Mouse (Mus musculus): Measurements from ENCODE around the gene Cdh22. TPM values are rescaled to one million over a fixed set of nuclear protein-coding genes. Genes with fewer than 3 reads are reported as not detected.

The Cdh22 gene
- polyA plus RNA-seq, 1 experiment from 2014 or later, result 2.8 TPM

DNA sequence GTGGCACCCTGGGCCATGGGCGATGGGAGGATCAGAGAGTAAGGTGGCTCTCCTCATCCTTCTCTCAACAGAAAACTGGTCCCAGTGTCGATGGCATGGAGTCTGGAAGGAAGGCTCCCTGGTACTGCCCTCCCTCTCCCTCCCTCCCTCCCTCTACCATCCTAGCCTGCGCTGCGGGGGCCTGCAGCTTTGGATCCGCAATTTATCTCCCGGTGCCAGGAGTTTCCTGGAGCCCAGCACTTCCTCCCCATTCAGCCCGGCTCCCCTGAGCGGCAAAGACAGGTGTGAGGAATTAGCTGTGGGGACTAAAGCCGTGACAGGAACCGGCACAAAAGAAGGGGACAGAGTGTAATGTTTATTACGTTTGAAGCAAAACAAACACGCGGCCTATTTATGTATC is 7.9 kb upstream of the Cdh22 start:
- H3K4me3 ChIP-seq, result peak overlapping the region; percentile 22
- peaks cover 100% of the 10 kb centered on the region for H3K27me3 ChIP-seq (ENCODE audit: poor library complexity, severe bottlenecking)
- no peak overlapping the region for H3K27ac ChIP-seq
- no peaks in the 10 kb centered on the region; the same call in 1 of the 2 replicates for H3K9me3 ChIP-seq
- peaks cover 52% of the 10 kb centered on the region for H3K4me1 ChIP-seq
- WGBS, result 1% methylated on average over 13 of the region's 13 CpGs
- DNase-seq (ENCODE audit: extremely low spot score, low spot score), result no peak
- no peaks in the 10 kb centered on the region for H3K36me3 ChIP-seq (replicated peaks)

DNA sequence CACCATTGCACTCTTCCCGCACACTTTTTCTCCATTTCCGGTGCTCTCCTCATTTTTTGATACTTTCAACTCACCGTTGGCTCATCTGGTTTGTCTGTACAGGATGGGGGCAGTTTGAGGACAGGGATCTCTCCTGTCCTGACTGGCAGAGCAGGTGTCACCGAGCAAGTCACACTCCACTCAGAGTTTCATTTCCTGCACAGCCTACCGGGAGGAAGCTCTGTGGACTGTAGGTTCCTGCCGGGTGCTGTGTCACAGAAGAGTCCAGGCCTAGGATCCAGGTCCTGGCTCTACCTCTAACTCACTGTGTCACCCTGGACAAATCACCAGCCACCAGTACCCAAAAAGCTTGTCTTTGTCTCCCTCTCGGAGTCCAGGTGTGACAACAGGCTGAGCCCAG is 7.1 kb upstream of the Cdh22 start:
- DNase-seq (ENCODE audit: extremely low spot score, low spot score), result no peak
- Histone ChIP-seq H3K36me3 (replicated peaks) (no peaks in the 10 kb centered on the region), H3K27ac (no peak overlapping the region), H3K4me3 (no peak overlapping the region), H3K9me3 (no peaks in the 10 kb centered on the region; the same call in 1 of the 2 replicates), H3K4me1 (peaks cover 44% of the 10 kb centered on the region), H3K27me3 (ENCODE audit: poor library complexity, severe bottlenecking) (peaks cover 100% of the 10 kb centered on the region)
- 62% methylated on average over 7 of the region's 7 CpGs for WGBS

DNA sequence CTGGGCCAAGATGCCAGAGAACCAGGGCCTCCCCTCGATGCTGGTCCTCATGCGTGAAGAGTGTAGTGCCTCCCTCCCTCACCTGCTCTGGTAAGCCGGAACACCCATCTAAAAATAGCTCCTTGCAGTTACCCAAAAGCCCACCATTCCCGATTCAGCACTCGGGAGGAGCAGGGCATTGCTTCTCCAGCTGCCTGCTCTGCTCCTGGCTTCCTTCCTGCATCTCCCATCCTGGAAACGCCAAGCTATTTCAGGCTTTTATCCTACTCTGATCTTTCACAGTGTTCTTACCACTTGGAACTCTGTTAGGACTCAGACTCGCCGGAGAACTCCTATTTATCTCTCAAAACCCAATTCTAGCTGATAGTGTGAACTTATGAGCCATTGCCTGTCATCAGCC is 5.7 kb upstream of the Cdh22 start:
- Histone ChIP-seq H3K27me3 (ENCODE audit: poor library complexity, severe bottlenecking) (peaks cover 100% of the 10 kb centered on the region), H3K4me3 (no peak overlapping the region), H3K36me3 (replicated peaks) (no peaks in the 10 kb centered on the region), H3K4me1 (peaks cover 40% of the 10 kb centered on the region), H3K9me3 (no peaks in the 10 kb centered on the region; the same call in 1 of the 2 replicates), H3K27ac (no peak overlapping the region)
- no peak for DNase-seq (ENCODE audit: extremely low spot score, low spot score)
- WGBS, result 40% methylated on average over 8 of the region's 8 CpGs

DNA sequence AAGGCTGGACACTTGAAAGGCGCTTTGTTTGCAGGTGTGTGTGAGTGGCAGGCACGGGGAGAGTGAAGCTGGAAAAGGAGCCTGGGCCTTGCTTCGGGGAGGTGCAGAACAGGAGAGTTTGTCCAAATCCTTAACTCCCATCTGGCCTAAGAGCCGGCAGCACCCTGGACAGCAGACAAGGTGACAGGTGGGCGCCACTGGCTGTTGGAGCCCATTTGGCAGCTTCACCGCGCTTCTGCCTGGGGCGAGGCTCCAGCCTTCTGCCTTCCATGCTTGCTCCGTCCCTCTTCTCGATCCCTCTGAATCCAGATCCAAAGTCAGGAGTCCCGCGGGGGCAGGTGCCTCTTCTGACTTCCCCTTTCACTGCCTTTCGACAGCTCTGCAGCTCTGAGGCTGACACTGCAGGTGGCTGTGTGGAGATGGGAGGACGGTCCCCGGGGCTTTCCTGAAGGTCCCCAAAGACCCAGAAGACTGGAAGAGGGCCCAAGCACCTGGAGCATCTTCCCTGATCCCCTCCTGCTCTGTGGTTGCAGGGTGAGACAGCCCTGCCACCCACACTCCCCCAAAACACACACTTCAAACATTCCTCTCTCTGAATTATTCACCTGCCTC is 5.0 kb upstream of the Cdh22 start:
- DNase-seq (ENCODE audit: extremely low spot score, low spot score), result no peak

DNA sequence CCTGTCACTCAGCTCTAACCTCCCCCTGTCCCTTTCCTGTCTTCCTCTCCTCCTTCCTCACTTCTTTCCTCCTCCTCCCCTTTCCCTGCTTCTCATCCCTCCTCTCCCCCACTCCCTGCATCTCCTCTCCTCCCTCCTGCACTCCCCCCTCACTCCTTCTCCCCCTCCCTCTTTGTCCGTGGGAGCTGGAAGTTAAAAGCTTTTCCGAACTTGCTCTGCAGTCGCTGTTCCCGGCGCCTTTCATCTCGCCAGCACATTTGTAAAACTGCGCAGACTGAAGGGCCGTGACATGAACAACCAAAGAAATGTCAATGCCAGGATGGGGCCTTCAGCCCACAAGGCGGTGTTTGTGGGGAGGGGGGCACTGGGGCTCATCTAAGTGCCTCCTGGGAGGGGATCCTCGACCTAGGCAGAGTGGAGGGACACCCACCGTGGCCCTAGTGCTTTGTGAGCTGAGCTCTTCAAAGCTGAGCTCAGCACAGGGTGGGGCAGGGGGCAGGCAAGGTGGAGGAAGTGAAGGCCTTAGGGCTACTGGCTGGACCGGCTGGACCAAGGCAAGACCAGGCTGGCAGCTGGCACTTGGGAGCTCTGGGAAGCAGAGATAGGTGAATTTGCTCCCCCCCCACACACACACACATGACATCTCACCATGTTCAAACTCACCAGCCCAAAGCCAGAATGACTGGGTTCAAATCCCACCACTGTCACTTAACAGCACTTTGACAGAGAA is 3.9 kb upstream of the Cdh22 start:
- Histone ChIP-seq H3K9me3 (no peaks in the 10 kb centered on the region), H3K36me3 (replicated peaks) (no peaks in the 10 kb centered on the region), H3K4me1 (peaks cover 57% of the 10 kb centered on the region), H3K27ac (0 out of 2 replicates have a peak overlapping the region, but pooled peaks have one; percentile 8), H3K27me3 (ENCODE audit: poor library complexity, severe bottlenecking) (peaks cover 100% of the 10 kb centered on the region), H3K4me3 (peak overlapping the region; percentile 16; the same call in 1 of the 2 replicates)
- 6% methylated on average over 12 of the region's 12 CpGs for WGBS
- DNase-seq (ENCODE audit: extremely low spot score, low spot score), result no peak

More for the DNA sequence above, 5.0 kb upstream of the Cdh22 start:
- Histone ChIP-seq H3K36me3 (replicated peaks) (no peaks in the 10 kb centered on the region), H3K27ac (no peak overlapping the region), H3K27me3 (ENCODE audit: poor library complexity, severe bottlenecking) (peaks cover 100% of the 10 kb centered on the region), H3K4me1 (peaks cover 47% of the 10 kb centered on the region), H3K9me3 (no peaks in the 10 kb centered on the region), H3K4me3 (no peak overlapping the region)
- 12% methylated on average over 15 of the region's 15 CpGs for WGBS

DNA sequence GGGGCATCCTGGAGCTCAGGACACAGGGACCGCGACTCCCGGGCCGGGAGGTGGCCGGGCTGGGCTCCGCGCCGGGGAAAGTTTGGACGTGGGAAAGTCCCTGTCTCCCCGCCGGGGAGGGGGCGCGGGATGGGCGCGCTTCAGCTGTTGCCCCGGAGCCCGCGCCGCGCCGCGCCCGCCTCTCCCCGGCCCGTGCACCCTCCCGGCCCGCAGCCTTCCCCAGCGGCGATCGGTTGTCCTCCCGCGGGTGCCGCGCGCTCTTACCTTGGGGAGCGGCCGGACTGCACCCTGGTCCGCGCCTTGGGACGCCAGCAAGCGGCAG is 401 bp downstream of the Cdh22 start:
- peak overlapping the region; percentile 88 for H3K27ac ChIP-seq
- peaks cover 100% of the 10 kb centered on the region for H3K27me3 ChIP-seq (ENCODE audit: poor library complexity, severe bottlenecking)

DNA sequence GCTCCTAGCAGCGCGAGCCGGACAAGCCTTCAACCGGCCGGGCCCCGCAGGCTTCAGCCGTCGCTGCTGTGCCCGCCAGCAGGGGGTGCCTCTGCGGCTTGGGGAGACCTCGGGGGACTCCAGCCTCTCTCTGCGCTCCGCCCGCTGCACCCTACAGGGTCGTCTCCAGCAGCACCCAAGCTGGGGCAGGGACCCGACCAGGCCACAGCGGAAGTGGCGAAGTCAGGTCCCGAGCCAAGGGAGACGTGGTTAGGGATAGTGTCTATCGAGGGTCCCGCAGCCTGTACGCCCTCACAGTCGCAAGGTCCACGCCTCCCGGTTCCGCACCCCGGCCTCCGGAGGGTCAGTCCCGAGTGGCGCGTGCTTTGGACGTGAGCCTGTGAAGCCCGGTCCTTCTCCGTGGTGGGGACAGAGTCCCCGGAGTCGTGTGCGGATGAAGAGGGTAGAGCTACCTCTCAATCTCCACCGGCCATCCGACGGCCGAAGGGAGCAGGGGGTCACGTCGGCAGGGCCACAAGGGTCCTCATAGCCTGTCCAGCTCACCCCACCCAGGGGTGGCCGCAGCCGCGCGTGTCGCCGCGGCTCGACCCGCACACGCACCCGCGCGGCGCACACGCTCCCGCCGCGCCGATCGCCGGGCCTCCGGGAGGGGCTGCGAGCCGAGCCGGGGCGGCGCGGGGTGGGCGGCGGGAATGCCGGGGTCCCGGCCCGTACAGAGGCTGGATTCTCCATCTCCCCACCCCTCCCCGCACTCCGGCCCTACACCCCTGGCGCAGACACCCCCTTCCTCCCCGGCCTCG is 962 bp downstream of the Cdh22 start:
- Histone ChIP-seq H3K27me3 (ENCODE audit: poor library complexity, severe bottlenecking) (peaks cover 100% of the 10 kb centered on the region), H3K4me1 (peaks cover 64% of the 10 kb centered on the region), H3K9me3 (no peaks in the 10 kb centered on the region), H3K36me3 (replicated peaks) (no peaks in the 10 kb centered on the region), H3K27ac (peak overlapping the region; percentile 88), H3K4me3 (peak overlapping the region; percentile 77)
- peak; percentile 70 for DNase-seq (ENCODE audit: extremely low spot score, low spot score)
- under 1% methylated on average over 82 of the region's 82 CpGs for WGBS

More for the DNA sequence above, 401 bp downstream of the Cdh22 start:
- Histone ChIP-seq H3K9me3 (no peaks in the 10 kb centered on the region), H3K4me1 (peaks cover 66% of the 10 kb centered on the region), H3K4me3 (peak overlapping the region; percentile 77), H3K36me3 (replicated peaks) (no peaks in the 10 kb centered on the region)
- DNase-seq (ENCODE audit: extremely low spot score, low spot score), result peak; percentile 38
- WGBS, result under 1% methylated on average over 41 of the region's 41 CpGs

DNA sequence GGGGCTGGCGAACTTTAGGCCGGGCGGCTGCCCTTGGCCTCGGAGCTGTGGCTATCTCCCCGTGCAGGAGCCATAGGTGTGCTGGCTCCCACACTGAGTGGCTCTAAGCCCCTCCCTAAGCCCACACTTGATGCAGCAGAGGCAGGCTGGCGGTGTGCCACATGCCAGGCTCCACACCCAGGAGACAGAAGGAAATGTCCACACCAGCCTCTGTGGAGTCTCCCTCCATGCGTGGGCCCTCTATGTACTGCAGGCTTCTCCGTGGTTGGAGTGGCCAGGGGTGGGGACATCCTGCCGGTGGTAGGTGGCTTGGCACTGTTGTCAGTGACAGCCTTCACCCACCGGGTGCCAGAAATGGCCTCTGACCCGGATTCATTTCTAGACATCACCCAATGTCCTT is 5.6 kb downstream of the Cdh22 start:
- Histone ChIP-seq H3K9me3 (no peaks in the 10 kb centered on the region), H3K27ac (0 out of 2 replicates have a peak overlapping the region, but pooled peaks have one; percentile 17), H3K4me3 (no peak overlapping the region), H3K36me3 (replicated peaks) (no peaks in the 10 kb centered on the region), H3K4me1 (peaks cover 42% of the 10 kb centered on the region), H3K27me3 (ENCODE audit: poor library complexity, severe bottlenecking) (peaks cover 94% of the 10 kb centered on the region)
- DNase-seq (ENCODE audit: extremely low spot score, low spot score), result no peak
- 89% methylated on average over 11 of the region's 11 CpGs for WGBS

DNA sequence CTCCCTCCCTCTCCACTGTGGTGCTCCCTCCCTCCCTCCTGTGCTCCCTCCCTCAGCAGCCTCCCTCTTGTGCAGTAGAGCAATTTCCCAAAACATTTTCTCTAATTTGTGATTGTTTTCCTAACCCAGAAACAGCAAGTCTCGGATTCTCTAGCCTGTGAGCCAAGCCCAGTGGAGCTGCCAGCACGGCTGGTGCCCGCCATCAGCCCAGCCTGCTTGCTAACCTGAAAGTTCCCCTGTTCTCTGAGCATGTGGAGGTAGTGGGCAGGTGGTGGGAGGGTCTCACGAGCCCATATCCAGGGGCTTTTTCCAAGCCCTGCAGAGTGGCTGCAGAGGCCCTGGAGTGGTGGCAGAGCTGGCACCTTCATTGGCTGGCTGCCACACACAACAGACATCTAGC is 10.8 kb downstream of the Cdh22 start:
- WGBS, result 75% methylated on average over 4 of the region's 4 CpGs
- Histone ChIP-seq H3K4me1 (peaks cover 46% of the 10 kb centered on the region), H3K4me3 (no peak overlapping the region), H3K27me3 (ENCODE audit: poor library complexity, severe bottlenecking) (peaks cover 93% of the 10 kb centered on the region), H3K27ac (no peak overlapping the region), H3K9me3 (no peaks in the 10 kb centered on the region), H3K36me3 (replicated peaks) (no peaks in the 10 kb centered on the region)
- no peak for DNase-seq (ENCODE audit: extremely low spot score, low spot score)

DNA sequence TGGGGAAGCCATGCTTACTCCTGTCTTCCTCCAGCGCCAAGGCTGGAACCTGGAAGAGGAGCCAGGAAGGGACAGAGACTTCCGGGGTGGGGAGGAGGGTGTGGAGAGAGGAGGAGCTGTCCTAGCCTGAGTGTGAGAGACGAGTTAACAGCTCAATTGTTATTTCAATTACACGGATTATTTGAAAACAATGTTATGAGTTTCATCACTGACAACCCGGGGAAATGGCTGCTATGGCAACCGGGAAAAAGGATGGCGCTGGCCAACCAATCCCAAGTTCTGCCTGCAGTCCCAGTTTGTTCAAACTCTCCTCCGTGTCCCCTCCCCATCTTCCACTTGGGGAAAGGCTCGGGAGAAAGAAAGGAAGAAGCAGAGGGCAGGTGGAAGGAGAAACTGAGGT is 12.7 kb downstream of the Cdh22 start:
- Histone ChIP-seq H3K9me3 (no peaks in the 10 kb centered on the region), H3K27ac (no peak overlapping the region), H3K27me3 (ENCODE audit: poor library complexity, severe bottlenecking) (peaks cover 98% of the 10 kb centered on the region), H3K4me3 (no peak overlapping the region), H3K36me3 (replicated peaks) (no peaks in the 10 kb centered on the region), H3K4me1 (peaks cover 56% of the 10 kb centered on the region)
- WGBS, result 19% methylated on average over 9 of the region's 9 CpGs
- DNase-seq (ENCODE audit: extremely low spot score, low spot score), result no peak

DNA sequence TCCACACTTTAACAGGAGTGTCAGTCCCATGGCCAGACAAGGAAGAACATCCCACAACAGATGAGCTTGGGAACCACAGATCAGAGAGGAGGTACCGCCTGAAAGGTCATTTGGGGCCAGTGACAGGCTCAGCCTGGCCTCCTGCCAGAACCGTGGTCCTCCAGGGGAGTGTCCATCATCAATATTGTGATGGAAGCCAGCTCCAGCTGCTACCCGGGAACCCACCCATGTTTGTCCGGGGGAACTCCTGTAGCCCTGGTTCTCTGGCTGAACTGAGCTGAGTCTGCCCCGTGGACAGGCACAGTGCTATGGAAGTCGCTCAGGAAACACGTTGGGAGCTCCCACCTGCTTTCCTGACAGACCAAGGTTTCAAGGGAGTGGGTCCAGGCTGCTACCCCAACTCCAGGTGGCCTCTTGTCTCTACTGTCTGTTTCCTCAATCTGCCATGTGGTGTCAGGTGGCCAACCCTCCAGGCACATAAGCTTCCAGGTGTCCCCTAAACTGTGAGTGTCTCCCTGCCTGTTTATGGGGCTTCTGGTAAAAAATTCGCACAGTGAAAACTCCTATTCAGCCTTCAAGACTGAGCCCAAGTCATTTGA is 14.2 kb downstream of the Cdh22 start:
- peaks cover 98% of the 10 kb centered on the region for H3K27me3 ChIP-seq (ENCODE audit: poor library complexity, severe bottlenecking)
- H3K4me3 ChIP-seq, result no peak overlapping the region
- H3K36me3 ChIP-seq (replicated peaks), result no peaks in the 10 kb centered on the region
- H3K4me1 ChIP-seq, result peaks cover 68% of the 10 kb centered on the region
- no peak overlapping the region for H3K27ac ChIP-seq
- WGBS, result 80% methylated on average over 8 of the region's 8 CpGs
- H3K9me3 ChIP-seq, result no peaks in the 10 kb centered on the region
- DNase-seq (ENCODE audit: extremely low spot score, low spot score), result no peak

DNA sequence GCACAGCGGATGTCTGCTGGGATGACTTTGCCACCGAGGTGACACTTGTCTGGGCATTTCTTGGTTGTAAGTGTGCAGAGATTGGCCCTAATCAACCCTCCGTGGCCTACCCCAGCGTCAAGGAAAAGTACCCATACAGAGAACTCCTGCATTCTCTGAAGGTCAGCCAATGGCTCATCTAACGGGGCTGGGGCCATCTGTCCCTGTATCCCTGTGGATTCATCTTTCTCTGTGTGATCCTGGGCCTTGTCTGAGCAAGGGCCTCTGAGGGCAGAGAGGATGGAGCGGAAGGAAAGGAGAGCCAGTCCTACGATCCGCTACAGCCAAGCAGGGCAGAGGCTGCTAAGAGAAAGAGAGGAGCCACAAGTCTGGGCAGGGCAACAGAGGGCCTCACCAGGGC is 15.7 kb downstream of the Cdh22 start:
- DNase-seq (ENCODE audit: extremely low spot score, low spot score), result no peak
- 77% methylated on average over 8 of the region's 8 CpGs for WGBS
- Histone ChIP-seq H3K9me3 (no peaks in the 10 kb centered on the region), H3K27me3 (ENCODE audit: poor library complexity, severe bottlenecking) (peaks cover 98% of the 10 kb centered on the region), H3K4me3 (no peak overlapping the region), H3K27ac (peak overlapping the region; percentile 65), H3K36me3 (replicated peaks) (no peaks in the 10 kb centered on the region), H3K4me1 (peaks cover 71% of the 10 kb centered on the region)

All from forebrain, embryonic 10.5 days (tissue).